Mouse (Mus musculus): ENCODE measurements around the gene Rbm15b.

The Rbm15b gene

DNA sequence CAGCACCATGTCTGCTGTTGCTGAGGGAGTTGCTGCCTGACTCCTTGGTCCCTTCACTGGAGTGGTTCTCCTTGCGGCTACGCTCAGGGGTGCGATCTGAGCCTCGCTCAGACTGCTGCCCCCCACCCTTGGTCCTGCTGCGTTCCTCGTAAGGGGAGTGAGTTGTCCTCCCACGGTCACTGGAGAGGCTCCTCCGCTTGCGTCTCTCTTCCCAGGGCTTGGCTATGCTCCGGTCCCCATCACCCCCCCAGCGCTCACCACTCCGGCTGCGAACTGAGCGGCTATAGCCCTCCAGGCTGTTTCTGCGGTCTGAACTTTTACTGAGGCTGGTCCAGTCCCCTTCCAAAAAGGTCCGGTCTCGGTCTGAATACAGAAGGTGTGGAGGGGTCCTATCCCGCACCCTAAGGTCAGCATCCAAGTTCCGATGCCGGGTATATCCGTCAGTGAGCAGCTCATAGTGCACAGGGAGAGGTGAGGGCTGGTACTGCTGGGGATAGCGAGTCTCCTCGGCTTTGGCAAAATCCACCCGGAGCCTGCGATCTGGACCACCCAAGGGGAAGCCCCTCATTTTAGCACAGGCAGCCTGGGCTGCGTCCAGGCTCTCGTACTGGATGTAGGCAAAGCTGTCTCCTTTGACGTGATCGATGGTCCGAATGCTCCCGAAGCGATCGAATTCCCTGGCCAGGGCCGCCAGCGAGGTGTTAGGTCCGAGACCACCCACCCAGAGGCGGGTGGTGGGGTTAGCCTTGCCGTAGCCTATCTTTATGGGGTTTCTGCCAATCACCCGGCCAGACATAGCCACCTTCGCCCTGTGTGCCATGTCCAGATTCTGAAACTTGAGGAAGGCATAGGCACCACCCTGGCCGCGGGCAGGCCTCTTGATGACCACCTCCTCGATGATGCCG lies 2.0 kb downstream of the Rbm15b start:
- DNase-seq (ENCODE audit: low spot score) = no peak

DNA sequence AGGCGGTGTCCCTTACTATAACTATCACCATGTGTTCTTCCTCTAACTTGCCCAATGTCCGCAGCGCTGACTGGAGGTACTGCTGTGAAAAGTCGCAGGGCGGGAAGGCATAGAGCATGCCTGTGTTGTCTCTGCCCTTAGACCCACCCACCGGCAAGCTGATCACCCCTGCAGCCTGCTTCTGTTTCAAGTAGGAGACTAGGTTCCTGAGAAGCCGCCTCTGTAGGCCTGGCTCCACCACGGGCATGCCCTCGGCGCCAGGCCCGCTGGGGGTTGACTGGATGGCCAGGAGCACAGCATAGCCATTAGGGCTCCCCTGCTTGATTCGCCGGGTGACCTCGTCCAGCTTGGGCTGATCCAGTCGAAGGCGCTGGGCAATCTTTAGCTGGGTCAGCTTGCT lies 2.9 kb downstream of the Rbm15b start:
- no peak for DNase-seq (ENCODE audit: low spot score)

DNA sequence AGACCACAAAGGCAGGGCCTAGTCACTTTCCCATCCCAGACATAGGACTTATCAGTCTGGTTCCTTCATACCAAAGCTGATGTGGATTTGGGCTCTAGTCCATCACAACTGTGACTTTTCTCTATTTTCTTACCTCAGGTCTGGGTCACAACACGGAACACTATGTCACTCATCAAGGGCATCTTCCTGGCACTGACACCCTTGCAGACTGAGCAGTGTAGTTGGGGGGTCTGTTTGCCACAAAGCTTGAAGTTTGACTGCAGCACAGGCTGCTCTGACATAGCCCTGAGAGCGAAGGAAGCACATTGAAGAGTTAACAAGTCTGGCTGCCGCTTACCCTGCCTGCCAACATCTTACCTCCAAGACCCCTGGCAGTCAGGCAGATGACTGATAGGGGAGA lies 4.1 kb downstream of the Rbm15b start:
- DNase-seq (ENCODE audit: low spot score) = no peak

DNA sequence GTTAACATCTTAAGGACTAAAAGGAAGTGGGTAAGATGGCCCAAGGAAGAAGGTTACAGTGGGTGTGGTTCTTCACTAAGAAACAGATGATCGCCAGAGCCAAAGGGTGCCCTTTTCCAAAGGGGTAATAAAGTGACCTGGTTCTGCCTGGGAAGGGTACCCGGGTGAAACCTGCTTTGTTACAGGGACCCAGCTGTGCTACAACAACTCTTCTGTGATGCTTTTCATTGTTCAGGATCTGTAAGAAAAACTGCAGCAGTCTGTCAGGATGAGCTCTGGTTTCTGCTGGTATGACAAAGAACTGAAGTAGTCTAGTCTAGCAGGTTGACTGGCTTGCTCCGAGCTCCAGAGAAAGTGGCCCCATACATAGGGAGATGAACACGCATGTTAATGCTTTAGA lies 5.1 kb downstream of the Rbm15b start:
- no peak for DNase-seq (ENCODE audit: low spot score)

DNA sequence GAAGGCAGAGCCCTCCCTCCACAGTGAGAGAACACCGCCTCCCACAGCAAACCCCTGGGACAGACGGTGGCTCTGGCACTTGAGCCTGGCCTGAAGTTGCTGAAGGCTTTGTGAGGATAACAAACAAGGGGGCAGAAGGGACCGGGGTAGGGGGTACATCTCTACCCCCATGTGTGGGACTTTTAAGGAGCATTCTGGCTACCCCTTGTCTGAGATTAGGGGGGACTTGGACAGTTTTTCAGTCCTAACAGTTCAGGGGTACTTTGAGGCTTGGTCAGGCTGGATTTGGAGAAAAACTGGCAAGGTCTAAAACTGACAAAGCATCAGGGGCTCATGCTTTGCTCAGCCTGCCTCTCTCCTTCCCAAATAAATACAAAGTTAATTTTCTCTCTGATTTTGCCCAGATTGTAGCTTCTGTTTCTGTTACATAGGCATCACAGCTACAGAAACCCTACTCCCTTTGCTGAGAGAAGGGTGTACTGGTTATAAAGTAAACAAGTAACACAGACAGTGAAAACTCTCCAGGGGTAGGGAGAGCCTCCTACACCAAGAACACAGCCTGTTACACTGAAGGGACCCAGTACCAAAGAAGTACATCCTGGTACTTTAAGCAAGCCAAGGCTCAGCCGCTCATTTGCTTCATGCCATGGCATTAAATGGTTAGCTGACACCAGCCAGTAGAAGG lies 6.0 kb downstream of the Rbm15b start:
- no peak for DNase-seq (ENCODE audit: low spot score)

DNA sequence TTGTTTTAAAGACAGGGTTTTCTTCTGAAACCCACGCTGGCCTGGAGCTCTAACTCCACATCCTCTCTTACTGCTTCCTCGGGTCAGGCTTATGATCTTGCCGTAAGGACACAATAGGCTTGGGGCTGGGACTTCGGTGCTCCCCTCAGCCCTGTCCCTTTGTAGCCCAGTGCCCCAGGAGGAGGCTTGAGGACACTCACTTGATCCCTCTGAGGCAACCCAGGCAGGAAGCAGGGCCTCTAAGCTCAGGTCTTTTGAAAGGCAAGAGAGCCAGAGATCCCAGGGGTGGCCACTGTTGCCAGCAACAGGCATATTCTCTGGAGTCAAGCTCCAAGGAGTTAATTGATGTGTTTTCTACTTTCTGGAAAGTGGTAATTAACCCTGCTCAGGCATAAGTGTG lies 7.8 kb downstream of the Rbm15b start:
- DNase-seq (ENCODE audit: low spot score) = no peak

DNA sequence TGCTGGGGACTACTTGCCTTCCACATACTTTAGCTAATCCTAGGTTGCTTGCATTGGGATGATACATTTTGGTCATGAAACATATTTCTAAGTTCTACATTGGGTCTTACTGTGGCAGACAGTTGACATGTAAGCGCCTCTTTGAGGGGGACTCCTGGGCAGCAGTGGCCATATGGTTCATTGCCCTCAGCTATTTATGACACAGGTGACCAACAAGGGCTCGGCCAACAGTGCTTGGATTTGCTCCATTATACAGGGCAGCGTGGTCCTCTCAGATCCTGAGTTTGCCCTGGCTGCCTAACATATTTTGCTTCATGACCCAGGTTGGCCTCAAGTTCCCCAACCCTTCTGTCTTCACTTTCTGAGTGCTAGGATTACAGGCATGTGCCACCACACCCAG lies 10.6 kb downstream of the Rbm15b start:
- DNase-seq (ENCODE audit: low spot score) = no peak

DNA sequence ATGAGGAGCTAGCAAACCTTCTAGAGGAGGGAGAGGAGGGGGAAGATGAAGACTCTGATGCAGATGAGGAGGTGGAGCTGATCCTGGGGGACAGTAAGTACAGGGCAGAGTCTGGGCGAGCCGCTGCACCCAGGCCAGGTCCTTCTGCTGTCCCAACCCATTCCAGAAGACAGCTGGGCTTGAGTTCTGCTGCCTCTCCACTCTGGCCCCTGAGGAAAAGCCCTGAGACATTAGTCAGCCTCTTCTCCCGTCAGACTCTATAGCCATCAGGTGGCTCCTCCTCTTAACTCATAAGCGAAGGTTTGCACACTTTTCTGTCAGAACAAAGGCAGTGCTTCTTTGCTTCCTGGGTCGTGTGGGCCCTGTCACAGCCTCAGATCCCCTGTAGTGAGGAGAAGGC lies 13.0 kb downstream of the Rbm15b start:
- no peak for DNase-seq (ENCODE audit: low spot score)

DNA sequence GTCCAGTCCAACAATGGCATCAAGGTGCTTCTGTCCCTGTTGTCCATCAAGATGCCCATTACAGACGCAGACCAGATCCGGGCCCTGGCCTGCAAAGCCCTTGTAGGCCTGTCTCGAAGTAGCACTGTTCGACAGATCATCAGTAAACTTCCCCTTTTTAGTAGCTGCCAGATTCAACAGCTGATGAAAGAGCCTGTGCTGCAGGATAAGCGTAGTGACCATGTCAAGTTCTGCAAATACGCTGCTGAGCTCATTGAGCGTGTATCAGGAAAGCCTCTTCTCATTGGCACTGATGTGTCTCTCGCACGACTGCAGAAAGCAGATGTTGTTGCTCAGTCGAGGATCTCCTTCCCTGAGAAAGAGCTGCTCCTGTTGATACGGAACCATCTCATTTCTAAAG lies 29.2 kb downstream of the Rbm15b start:
- no peak for DNase-seq (ENCODE audit: low spot score)

DNA sequence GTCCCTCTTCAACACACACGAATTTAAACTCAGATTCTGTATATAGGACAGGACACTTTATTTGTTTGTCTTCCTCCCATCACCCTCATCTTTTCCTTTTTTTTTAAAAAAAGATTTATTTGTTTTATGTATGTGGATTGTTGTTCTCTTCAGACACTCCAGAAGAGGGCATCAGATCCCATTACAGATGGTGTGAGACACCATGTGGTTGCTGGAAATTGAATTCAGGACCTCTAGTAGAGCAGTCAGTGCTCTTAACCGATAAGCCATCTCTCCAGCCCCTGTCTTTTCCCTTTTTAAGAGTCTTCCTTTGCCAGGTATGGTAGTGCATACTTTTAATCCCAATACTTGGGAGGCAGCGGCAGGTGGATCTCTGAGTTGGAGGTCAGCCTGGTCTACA lies 30.6 kb downstream of the Rbm15b start:
- DNase-seq (ENCODE audit: low spot score) = no peak

DNA sequence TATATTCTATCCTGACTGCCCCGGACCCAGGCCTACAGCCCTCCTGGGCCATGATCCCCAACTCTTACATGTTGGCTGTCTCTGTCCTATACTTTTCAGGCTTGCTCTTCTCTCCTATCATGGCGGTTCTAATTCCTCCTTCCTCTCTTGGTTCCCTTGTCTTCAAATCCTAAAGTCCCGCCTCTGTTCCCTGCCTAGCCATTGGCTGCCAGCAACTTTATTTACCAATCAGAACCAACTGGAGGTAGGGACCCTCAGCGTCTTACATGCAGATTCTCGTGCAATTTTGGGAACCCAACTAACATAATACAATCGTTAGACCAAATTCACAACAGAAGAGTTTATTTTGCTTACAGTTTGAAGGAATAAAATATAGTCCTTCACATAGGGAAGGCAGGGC lies 44.4 kb downstream of the Rbm15b start:
- DNase-seq (ENCODE audit: low spot score) = no peak

DNA sequence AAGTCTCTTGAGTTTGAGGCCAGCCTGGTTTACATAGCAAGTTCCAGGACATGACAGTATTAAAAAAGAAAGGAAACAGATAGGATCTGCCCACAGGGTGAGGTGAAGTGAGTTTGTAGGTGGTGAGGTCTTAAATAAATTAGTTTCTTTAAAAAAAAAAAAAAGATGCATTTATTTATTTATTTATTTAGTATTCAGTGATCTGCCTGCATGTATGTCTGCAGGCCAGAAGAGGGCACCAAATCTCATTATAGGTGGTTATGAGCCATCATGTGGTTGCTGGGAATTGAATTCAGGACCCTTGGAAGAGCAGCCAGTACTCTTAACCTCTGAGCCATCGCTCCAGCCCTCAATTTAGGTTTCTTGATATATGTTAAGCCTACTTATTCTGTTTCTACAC lies 46.7 kb downstream of the Rbm15b start:
- DNase-seq (ENCODE audit: low spot score) = no peak

Measured in layer of hippocampus, adult 9-10 months (tissue).